Mouse (Mus musculus) neural tube, embryonic 12.5 days (tissue): Measurements from ENCODE around the gene Kctd11. TPM values are rescaled to one million over a fixed set of nuclear protein-coding genes. Genes with fewer than 3 reads are reported as not detected.

Source experiments
- ATAC-seq: fragments of 200-750 bp; cut with Nextera tagmentation; 2 replicates; pipeline ENCODE4 v1.8.0; 2017; ENCODE audit warnings: low read depth, mild to moderate bottlenecking, moderate TSS enrichment, moderate library complexity; ENCODE audit not compliant: low FRiP score
- H3K27ac ChIP-seq: fragments of 300-500 bp; sonication (generic); 2 replicates; pipeline ENCODE4 v1.5.1; 2016
- H3K27me3 ChIP-seq: fragments of 300-500 bp; sonication (generic); replicated peaks from 2 replicates; pipeline ENCODE4 v1.6.1; 2016; ENCODE audit warnings: mild to moderate bottlenecking
- H3K36me3 ChIP-seq: fragments of 300-500 bp; sonication (generic); 2 replicates; pipeline ENCODE4 v1.6.1; 2016; ENCODE audit warnings: mild to moderate bottlenecking
- H3K4me1 ChIP-seq: fragments of 300-500 bp; sonication (generic); 2 replicates; pipeline ENCODE4 v1.6.1; 2016
- H3K4me2 ChIP-seq: fragments of 300-500 bp; sonication (generic); replicated peaks from 2 replicates; pipeline ENCODE4 v1.6.1; 2016; ENCODE audit warnings: mild to moderate bottlenecking
- H3K4me3 ChIP-seq: fragments of 300-500 bp; sonication (generic); 2 replicates; pipeline ENCODE4 v1.5.1; 2016
- H3K9ac ChIP-seq: fragments of 300-500 bp; sonication (generic); 2 replicates; pipeline ENCODE4 v1.6.1; 2016; ENCODE audit warnings: mild to moderate bottlenecking
- H3K9me3 ChIP-seq: fragments of 300-500 bp; sonication (generic); 2 replicates; pipeline ENCODE4 v1.6.1; 2016; ENCODE audit warnings: mild to moderate bottlenecking
- WGBS: fragments of 180-500 bp; shearing (Covaris S2); methylation state at CpG from one replicate; pipeline ENCODE4 v1.1.7; 2016; 5-methylcytosine and 5-hydroxymethylcytosine counted together
- microRNA-seq: library from miRNA; unstranded; fragments of <30 nt; microRNA quantifications from one replicate; pipeline ENCODE4, GENCODE M21; 2017
- polyA plus RNA-seq: library from polyadenylated mRNA; unstranded; fragments of >200 nt; fragmentation: Nextera tagmentation; extraction: Ambion mirVana; gene quantifications from 2 replicates; pipeline ENCODE4 v1.2.1, GENCODE M21; 2016

The Kctd11 gene
- polyA plus RNA-seq, 1 experiment from 2014 or later = 3.1 TPM

DNA sequence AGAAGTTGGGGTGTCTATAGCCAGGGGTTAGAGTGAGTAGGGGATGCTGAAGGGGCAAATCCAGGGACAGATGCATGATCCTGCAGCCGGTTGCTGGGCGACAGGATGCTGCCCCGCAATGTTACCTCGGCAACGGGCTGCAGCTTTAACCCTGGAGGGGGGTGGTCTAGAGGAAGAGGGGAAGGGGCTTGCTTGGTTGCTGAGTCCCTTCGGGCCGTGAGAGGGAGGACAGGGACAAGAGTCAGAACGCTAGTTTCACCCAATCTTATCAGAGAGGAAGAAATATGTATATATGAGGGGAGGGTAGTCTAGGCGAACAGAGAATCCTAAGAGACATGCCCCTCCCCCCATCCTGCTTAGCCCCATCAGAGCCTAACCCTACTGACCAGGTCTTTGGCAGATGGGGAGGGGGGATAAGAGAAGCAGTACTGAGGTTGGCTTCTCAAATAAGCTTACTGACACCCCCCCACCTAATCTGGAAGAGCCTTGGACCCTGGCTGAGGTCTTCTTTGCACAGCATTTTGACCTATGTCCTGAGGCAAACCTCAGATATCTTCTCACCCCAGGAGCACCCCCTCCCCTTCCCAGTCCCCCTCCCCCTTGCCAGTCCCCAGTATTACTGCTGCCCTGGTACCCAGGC, 45.8 kb downstream of the Kctd11 start:
- peak overlapping the region; percentile 91 for H3K9ac ChIP-seq
- no peak for ATAC-seq
- H3K4me2 ChIP-seq = peak overlapping the region; percentile 90
- H3K27ac ChIP-seq = no peak overlapping the region
- H3K4me3 ChIP-seq = peak overlapping the region; percentile 84
- no peaks in the 10 kb centered on the region for H3K9me3 ChIP-seq
- peaks cover 7% of the 10 kb centered on the region for H3K27me3 ChIP-seq
- H3K4me1 ChIP-seq = peaks cover 45% of the 10 kb centered on the region
- peaks cover 31% of the 10 kb centered on the region for H3K36me3 ChIP-seq
- WGBS = 2% methylated on average over 9 of the region's 9 CpGs

DNA sequence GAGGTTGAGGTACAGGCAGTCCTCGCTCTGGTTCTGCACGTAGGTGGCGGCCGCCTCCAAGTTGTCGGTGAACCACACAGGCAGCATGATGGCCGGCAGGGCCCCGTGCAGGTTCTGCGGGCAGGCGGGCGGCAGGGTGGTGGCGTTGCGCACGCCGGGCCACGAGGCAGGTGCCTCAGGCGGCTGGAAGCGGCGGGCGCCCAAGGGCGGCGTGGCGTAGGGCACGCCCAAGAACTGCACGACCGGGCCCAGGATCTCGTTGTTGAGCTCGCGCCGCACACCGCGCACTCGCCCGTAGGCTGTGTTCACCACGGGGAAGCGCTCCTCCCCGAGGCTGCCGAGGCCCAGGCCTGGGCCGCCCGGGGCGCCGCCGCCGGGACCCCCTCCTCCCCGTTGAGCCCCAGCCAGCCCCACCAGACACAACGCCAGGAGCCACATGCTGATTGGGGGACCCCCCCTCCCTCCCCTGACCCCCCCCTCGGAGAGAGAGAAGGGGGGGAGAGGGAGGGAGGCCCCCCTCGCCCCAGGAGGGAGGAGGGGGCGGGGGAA, 47.1 kb downstream of the Kctd11 start:
- H3K27me3 ChIP-seq = peaks cover 7% of the 10 kb centered on the region
- H3K36me3 ChIP-seq = peaks cover 36% of the 10 kb centered on the region
- peak overlapping the region; percentile 84 for H3K4me3 ChIP-seq
- no peak overlapping the region for H3K27ac ChIP-seq
- H3K9ac ChIP-seq = peak overlapping the region; percentile 91
- H3K4me2 ChIP-seq = peak overlapping the region; percentile 90
- peaks cover 45% of the 10 kb centered on the region for H3K4me1 ChIP-seq
- no peaks in the 10 kb centered on the region for H3K9me3 ChIP-seq
- WGBS = 5% methylated on average over 46 of the region's 48 CpGs
- ATAC-seq = no peak

DNA sequence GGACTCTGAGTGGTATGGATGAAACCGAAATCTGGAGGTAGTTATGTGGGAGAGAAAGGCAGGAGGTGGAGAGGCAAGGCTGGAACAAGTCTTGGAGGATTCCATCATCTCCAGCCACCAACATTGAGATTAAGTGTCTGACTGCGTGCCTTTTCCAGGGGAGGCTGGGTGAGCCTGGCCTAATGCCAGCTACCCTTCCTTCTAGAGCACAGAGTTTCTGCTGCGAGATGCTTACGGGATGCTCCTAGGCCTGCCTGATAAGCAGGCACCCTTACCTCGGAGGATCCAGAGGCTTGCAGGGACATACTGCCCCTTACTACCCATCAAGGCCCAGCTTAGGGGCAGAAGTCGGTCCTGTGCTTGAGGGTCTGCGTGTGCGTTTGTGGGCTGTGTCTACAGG, 47.7 kb downstream of the Kctd11 start:
- Histone ChIP-seq H3K4me2 (peak overlapping the region; percentile 90), H3K4me1 (peaks cover 46% of the 10 kb centered on the region), H3K27ac (no peak overlapping the region), H3K9ac (peak overlapping the region; percentile 91), H3K27me3 (peaks cover 7% of the 10 kb centered on the region), H3K9me3 (no peaks in the 10 kb centered on the region), H3K4me3 (peak overlapping the region; percentile 84), H3K36me3 (peaks cover 42% of the 10 kb centered on the region)
- 54% methylated on average over 8 of the region's 8 CpGs for WGBS
- no peak for ATAC-seq

DNA sequence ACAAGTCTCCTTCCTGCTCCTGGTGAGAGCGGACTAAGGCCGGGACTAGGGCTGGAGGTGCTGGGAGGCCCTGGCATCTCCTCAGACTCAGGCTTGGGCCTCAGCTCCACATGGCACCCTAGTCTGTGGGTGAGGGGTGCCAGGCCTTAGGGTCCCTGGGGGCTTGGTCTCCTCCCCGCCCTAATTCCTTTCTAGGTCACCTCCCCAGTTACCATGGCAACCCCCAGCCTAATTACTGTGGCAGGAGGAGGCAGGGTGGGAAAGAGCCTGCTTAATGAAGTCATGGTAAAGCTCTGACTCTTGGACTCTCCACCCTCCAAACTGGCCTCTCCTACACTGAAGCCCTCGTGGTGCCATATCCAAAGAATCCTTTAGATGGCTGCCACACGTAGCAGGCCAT, 52.4 kb downstream of the Kctd11 start:
- H3K27ac ChIP-seq = no peak overlapping the region
- ATAC-seq = no peak
- peaks cover 86% of the 10 kb centered on the region for H3K36me3 ChIP-seq
- no peak overlapping the region for H3K4me3 ChIP-seq
- 65% methylated on average over 5 of the region's 5 CpGs for WGBS
- H3K4me1 ChIP-seq = peaks cover 15% of the 10 kb centered on the region
- no peak overlapping the region for H3K9ac ChIP-seq
- peaks cover 7% of the 10 kb centered on the region for H3K27me3 ChIP-seq
- H3K9me3 ChIP-seq = no peaks in the 10 kb centered on the region
- no peak overlapping the region for H3K4me2 ChIP-seq

Small RNAs within 50 kb of the gene (microRNA-seq; reads per million reads assigned to microRNA genes)
- not detected for gene Mir6924

Other genes starting within 250 kb of the Kctd11 start
- gene Fxr2, start 248.4 kb downstream of the Kctd11 start, polyA plus RNA-seq = 55.8 and 71.5 TPM in 2 replicates
- gene Sox15, start 226.1 kb downstream of the Kctd11 start, polyA plus RNA-seq = 0.30 TPM in 1 of 2 replicates, not detected in the other
- 81.4 and 82.6 TPM in 2 replicates for gene Mpdu1, start 218.8 kb downstream of the Kctd11 start, polyA plus RNA-seq
- 7.7 and 8.0 TPM in 2 replicates for gene Cd68, start 215.3 kb downstream of the Kctd11 start, polyA plus RNA-seq
- gene Eif4a1, start 209.0 kb downstream of the Kctd11 start, polyA plus RNA-seq = 598 and 684 TPM in 2 replicates
- gene Senp3, start 199.3 kb downstream of the Kctd11 start, polyA plus RNA-seq = 97.8 and 115 TPM in 2 replicates
- 0.20 TPM in 1 of 2 replicates, not detected in the other for gene Tnfsf13, start 195.6 kb downstream of the Kctd11 start, polyA plus RNA-seq
- 1.9 and 2.7 TPM in 2 replicates for gene Tnfsf12, start 185.6 kb downstream of the Kctd11 start, polyA plus RNA-seq
- gene Tnfsfm13, start 185.3 kb downstream of the Kctd11 start, polyA plus RNA-seq = 1.4 TPM in 2 replicates
- 28.5 and 31.2 TPM in 2 replicates for gene Polr2a, start 122.8 kb downstream of the Kctd11 start, polyA plus RNA-seq
- gene Slc35g3, start 119.4 kb downstream of the Kctd11 start, polyA plus RNA-seq = not detected in 2 replicates
- gene Zbtb4, start 115.5 kb downstream of the Kctd11 start, polyA plus RNA-seq = 2.3 and 2.4 TPM in 2 replicates
- gene Chrnb1, start 85.5 kb downstream of the Kctd11 start, polyA plus RNA-seq = 5.3 and 5.8 TPM in 2 replicates
- gene Fgf11, start 79.5 kb downstream of the Kctd11 start, polyA plus RNA-seq = 4.1 and 5.6 TPM in 2 replicates
- gene Tmem102, start 75.8 kb downstream of the Kctd11 start, polyA plus RNA-seq = 1.1 and 1.7 TPM in 2 replicates
- not detected in 2 replicates for gene Gm39566, start 66.1 kb downstream of the Kctd11 start, polyA plus RNA-seq
- not detected in 2 replicates for gene Spem2, start 62.9 kb downstream of the Kctd11 start, polyA plus RNA-seq
- 0.52 TPM in 1 of 2 replicates, not detected in the other for gene Spem1, start 59.2 kb downstream of the Kctd11 start, polyA plus RNA-seq
- gene Nlgn2, start 43.6 kb downstream of the Kctd11 start, polyA plus RNA-seq = 14.1 and 16.6 TPM in 2 replicates
- gene Tmem256, start 42.9 kb downstream of the Kctd11 start, polyA plus RNA-seq = 325 and 328 TPM in 2 replicates
- 64.4 and 69.9 TPM in 2 replicates for gene Plscr3, start 35.0 kb downstream of the Kctd11 start, polyA plus RNA-seq
- gene Tnk1, start 22.7 kb downstream of the Kctd11 start, polyA plus RNA-seq = 0.22 and 0.30 TPM in 2 replicates
- not detected in 2 replicates for gene Tmem95, start 3.4 kb downstream of the Kctd11 start, polyA plus RNA-seq
- 0.54 and 0.90 TPM in 2 replicates for gene Acap1, start 14.1 kb upstream of the Kctd11 start, polyA plus RNA-seq
- gene 2810408A11Rik, start 19.6 kb upstream of the Kctd11 start, polyA plus RNA-seq = 17.7 and 18.1 TPM in 2 replicates
- gene Neurl4, start 19.7 kb upstream of the Kctd11 start, polyA plus RNA-seq = 19.8 and 20.4 TPM in 2 replicates
- gene Gps2, start 32.5 kb upstream of the Kctd11 start, polyA plus RNA-seq = 82.4 and 92.0 TPM in 2 replicates
- gene Eif5a, start 40.6 kb upstream of the Kctd11 start, polyA plus RNA-seq = 1,451 and 1,549 TPM in 2 replicates
- 5.5 and 6.0 TPM in 2 replicates for gene Ybx2, start 54.4 kb upstream of the Kctd11 start, polyA plus RNA-seq
- gene Slc2a4, start 66.8 kb upstream of the Kctd11 start, polyA plus RNA-seq = 12.3 and 12.4 TPM in 2 replicates
- gene Cldn7, start 83.4 kb upstream of the Kctd11 start, polyA plus RNA-seq = 2.1 and 3.2 TPM in 2 replicates
- 23.0 and 24.3 TPM in 2 replicates for gene Ctdnep1, start 99.8 kb upstream of the Kctd11 start, polyA plus RNA-seq
- gene Elp5, start 101.1 kb upstream of the Kctd11 start, polyA plus RNA-seq = 129 and 131 TPM in 2 replicates
- gene Gabarap, start 109.7 kb upstream of the Kctd11 start, polyA plus RNA-seq = 577 and 592 TPM in 2 replicates
- gene Phf23, start 114.4 kb upstream of the Kctd11 start, polyA plus RNA-seq = 89.4 and 92.5 TPM in 2 replicates
- 39.0 and 40.7 TPM in 2 replicates for gene Dvl2, start 119.2 kb upstream of the Kctd11 start, polyA plus RNA-seq
- 59.1 and 63.7 TPM in 2 replicates for gene Acadvl, start 134.0 kb upstream of the Kctd11 start, polyA plus RNA-seq
- gene Dlg4, start 135.5 kb upstream of the Kctd11 start, polyA plus RNA-seq = 23.6 and 25.5 TPM in 2 replicates
- 0.68 and 1.1 TPM in 2 replicates for gene Asgr1, start 172.7 kb upstream of the Kctd11 start, polyA plus RNA-seq
- gene Asgr2, start 211.2 kb upstream of the Kctd11 start, polyA plus RNA-seq = 0.61 TPM in 1 of 2 replicates, not detected in the other
- 0.48 TPM in 1 of 2 replicates, not detected in the other for gene Mgl2, start 248.9 kb upstream of the Kctd11 start, polyA plus RNA-seq